Mouse (Mus musculus) stomach, embryonic 15.5 days (tissue): Measurements from ENCODE around the gene Ssx2ip. TPM values are rescaled to one million over a fixed set of nuclear protein-coding genes. Genes with fewer than 3 reads are reported as not detected.
"Not testable (repeated sequence)": the region's sequence is repeated elsewhere in the genome, so short reads cannot be mapped to it uniquely, and the experiment has no call there.

Experiments used
- ATAC-seq: fragments of 200-750 bp; cut with Nextera tagmentation; 2 replicates; pipeline ENCODE4 v1.8.0; 2017; ENCODE audit warnings: low read depth, moderate number of reproducible peaks, moderate TSS enrichment; ENCODE audit not compliant: insufficient read depth, low FRiP score
- H3K27ac ChIP-seq: fragments of 300-500 bp; sonication (generic); 2 replicates; pipeline ENCODE4 v1.5.1; 2015; ENCODE audit warnings: mild to moderate bottlenecking, inconsistent platforms
- H3K27me3 ChIP-seq: fragments of 300-500 bp; sonication (generic); replicated peaks from 2 replicates; pipeline ENCODE4 v1.6.1; 2015; ENCODE audit warnings: inconsistent platforms
- H3K36me3 ChIP-seq: fragments of 300-500 bp; sonication (generic); 2 replicates; pipeline ENCODE4 v1.6.1; 2015; ENCODE audit warnings: inconsistent platforms
- H3K4me1 ChIP-seq: fragments of 300-500 bp; sonication (generic); 2 replicates; pipeline ENCODE4 v1.6.1; 2015; ENCODE audit warnings: inconsistent platforms
- H3K4me2 ChIP-seq: fragments of 300-500 bp; sonication (generic); 2 replicates; pipeline ENCODE4 v1.6.1; 2015; ENCODE audit warnings: mild to moderate bottlenecking, inconsistent platforms
- H3K4me3 ChIP-seq: fragments of 300-500 bp; sonication (generic); replicated peaks from 2 replicates; pipeline ENCODE4 v1.5.1; 2015; ENCODE audit warnings: inconsistent platforms
- H3K9ac ChIP-seq: fragments of 300-500 bp; sonication (generic); 2 replicates; pipeline ENCODE4 v1.6.1; 2015; ENCODE audit warnings: inconsistent platforms
- H3K9me3 ChIP-seq: fragments of 300-500 bp; sonication (generic); 2 replicates; pipeline ENCODE4 v1.6.1; 2016; ENCODE audit warnings: inconsistent platforms
- WGBS: fragments of 180-500 bp; shearing (Covaris S2); methylation state at CpG from one replicate; pipeline ENCODE4 v1.1.7; 2015; 5-methylcytosine and 5-hydroxymethylcytosine counted together
- polyA plus RNA-seq: library from polyadenylated mRNA; unstranded; fragments of >200 nt; fragmentation: Nextera tagmentation; extraction: Ambion mirVana; gene quantifications from 2 replicates; pipeline ENCODE4 v1.2.1, GENCODE M21; 2015

The Ssx2ip gene
- polyA plus RNA-seq, 1 experiment from 2014 or later, result 35.9 TPM

GRCm38 (mm10) chr3:146421787-146422186 lies 17.3 kb downstream of the Ssx2ip start:
- no peak overlapping the region for H3K9ac ChIP-seq
- H3K27ac ChIP-seq, result no peak overlapping the region
- H3K9me3 ChIP-seq, result no peaks in the 10 kb centered on the region
- H3K4me3 ChIP-seq, result no peak overlapping the region
- H3K27me3 ChIP-seq, result no peaks in the 10 kb centered on the region
- no peaks in the 10 kb centered on the region for H3K4me1 ChIP-seq
- ATAC-seq, result no peak
- H3K36me3 ChIP-seq, result peaks cover 29% of the 10 kb centered on the region
- H3K4me2 ChIP-seq, result no peak overlapping the region
- WGBS, result 36% methylated on average over 8 of the region's 8 CpGs

- Histone ChIP-seq H3K9me3 (no peaks in the 10 kb centered on the region), H3K4me1 (no peaks in the 10 kb centered on the region), H3K27me3 (no peaks in the 10 kb centered on the region), H3K9ac (no peak overlapping the region), H3K4me3 (no peak overlapping the region), H3K4me2 (no peak overlapping the region), H3K36me3 (peaks cover 31% of the 10 kb centered on the region), H3K27ac (no peak overlapping the region)
- no peak for ATAC-seq
- 86% methylated on average over 7 of the region's 7 CpGs for WGBS
Measured at GRCm38 (mm10) chr3:146423710-146424109, 19.3 kb downstream of the Ssx2ip start.

DNA sequence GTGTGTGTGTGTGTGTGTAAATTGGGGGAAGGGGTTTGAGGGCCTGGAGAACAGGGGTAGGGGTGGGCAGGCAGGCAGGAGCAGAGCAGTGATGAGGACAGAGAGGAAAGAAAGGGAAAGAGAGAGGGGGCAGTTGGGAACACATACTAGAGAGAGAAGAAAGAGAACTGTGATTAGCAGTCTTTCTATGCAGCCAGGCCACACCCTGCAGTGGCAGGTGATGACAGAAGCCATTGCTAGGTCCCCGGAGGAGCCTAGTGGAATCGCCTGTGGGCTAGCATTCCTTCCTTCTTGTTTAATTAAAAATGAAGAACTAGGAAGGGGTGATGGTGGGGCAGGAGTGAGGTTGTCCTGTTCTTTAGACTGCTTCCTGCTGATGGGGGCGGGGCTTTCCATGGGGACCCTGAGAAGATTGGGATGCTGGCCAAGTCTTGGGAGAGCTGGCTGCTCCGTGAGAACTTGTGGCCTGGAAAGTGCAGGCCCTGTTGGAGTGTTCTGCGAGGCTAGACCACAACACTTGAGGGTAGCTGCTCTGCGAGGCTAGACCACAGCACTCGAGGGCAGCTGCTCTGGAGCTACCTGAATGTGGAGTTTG lies 20.0 kb downstream of the Ssx2ip start:
- 68% methylated on average over 7 of the region's 7 CpGs for WGBS
- Histone ChIP-seq H3K4me3 (no peak overlapping the region), H3K9ac (no peak overlapping the region), H3K4me2 (no peak overlapping the region), H3K4me1 (no peaks in the 10 kb centered on the region), H3K9me3 (no peaks in the 10 kb centered on the region), H3K36me3 (peaks cover 26% of the 10 kb centered on the region), H3K27me3 (no peaks in the 10 kb centered on the region), H3K27ac (no peak overlapping the region)
- no peak for ATAC-seq

- H3K4me1 ChIP-seq, result no peaks in the 10 kb centered on the region
- H3K36me3 ChIP-seq, result peaks cover 26% of the 10 kb centered on the region
- H3K4me3 ChIP-seq, result no peak overlapping the region
- no peak overlapping the region for H3K27ac ChIP-seq
- no peak for ATAC-seq
- 75% methylated on average over 7 of the region's 7 CpGs for WGBS
- no peak overlapping the region for H3K4me2 ChIP-seq
- H3K9me3 ChIP-seq, result no peaks in the 10 kb centered on the region
- H3K9ac ChIP-seq, result no peak overlapping the region
- H3K27me3 ChIP-seq, result no peaks in the 10 kb centered on the region
Measured at GRCm38 (mm10) chr3:146425902-146426301, 21.5 kb downstream of the Ssx2ip start.

DNA sequence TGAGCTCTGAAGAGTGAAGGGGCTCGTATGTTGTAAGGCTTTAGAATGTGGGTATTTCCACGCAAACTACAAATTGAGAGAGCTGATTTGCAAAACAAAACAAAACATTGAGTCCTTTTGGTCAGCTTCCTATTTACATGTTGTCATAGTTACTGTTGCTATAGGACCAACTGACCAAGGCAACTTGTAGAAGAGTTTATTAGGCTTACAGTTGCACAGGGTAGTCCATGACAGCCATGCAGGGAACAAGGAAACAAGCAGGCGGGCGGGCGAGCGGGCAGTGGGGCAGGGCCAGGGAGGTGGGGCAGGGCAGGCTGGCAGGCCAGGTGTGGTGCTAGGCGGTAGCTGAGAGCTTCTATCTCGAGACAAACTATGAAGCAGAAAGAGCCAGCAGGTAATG lies 22.0 kb downstream of the Ssx2ip start:
- Histone ChIP-seq H3K9ac (no peak overlapping the region), H3K4me1 (no peaks in the 10 kb centered on the region), H3K36me3 (peaks cover 28% of the 10 kb centered on the region), H3K9me3 (no peaks in the 10 kb centered on the region), H3K4me3 (no peak overlapping the region), H3K27ac (no peak overlapping the region), H3K27me3 (no peaks in the 10 kb centered on the region), H3K4me2 (no peak overlapping the region)
- no peak for ATAC-seq
- 88% methylated on average over 8 of the region's 8 CpGs for WGBS

GRCm38 (mm10) chr3:146433063-146433462 lies 28.6 kb downstream of the Ssx2ip start:
- H3K27ac ChIP-seq, H3K9me3 ChIP-seq, ATAC-seq, H3K27me3 ChIP-seq, H3K4me2 ChIP-seq, H3K4me3 ChIP-seq, H3K4me1 ChIP-seq, H3K9ac ChIP-seq: not testable (repeated sequence)
- WGBS, result 91% methylated on average over 11 of the region's 11 CpGs
- H3K36me3 ChIP-seq, result peaks cover 28% of the 10 kb centered on the region; the same call in 1 of the 2 replicates

DNA sequence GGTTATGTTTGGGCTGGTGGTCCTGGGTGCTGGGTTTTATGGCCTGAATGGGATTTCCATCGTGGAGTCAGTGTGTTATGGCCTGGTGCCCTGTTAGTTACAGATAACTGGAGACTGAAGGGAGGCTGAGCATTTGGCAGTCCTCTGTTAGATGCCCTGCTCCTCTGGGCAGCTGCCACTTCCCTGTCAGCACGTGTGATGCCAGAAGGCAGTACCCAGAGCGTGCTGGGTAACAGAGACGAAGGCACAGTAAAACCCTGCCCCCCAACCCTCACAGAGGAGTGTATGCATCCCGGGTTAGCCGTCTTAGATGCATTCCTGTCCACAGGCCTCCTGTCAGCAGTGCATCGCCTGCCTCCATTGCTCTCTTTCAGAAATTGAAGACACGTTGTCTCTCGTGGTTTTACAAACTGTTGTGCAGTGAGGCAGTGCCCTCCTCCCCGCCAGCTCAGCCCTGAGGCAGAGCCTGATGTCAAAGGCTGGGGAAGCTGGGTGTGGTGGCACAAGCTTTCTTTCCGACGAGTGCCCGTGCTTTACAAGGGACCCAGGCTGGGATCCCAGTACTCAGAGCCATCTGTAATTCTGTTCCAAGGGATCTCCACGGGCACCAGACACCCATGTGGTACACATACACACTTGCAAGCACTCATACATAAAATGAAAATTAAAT lies 29.4 kb downstream of the Ssx2ip start:
- H3K36me3 ChIP-seq, result peaks cover 21% of the 10 kb centered on the region; the same call in 1 of the 2 replicates
- H3K9ac ChIP-seq, result no peak overlapping the region

GRCm38 (mm10) chr3:146434686-146435085 lies 30.2 kb downstream of the Ssx2ip start:
- Histone ChIP-seq H3K4me1 (no peaks in the 10 kb centered on the region), H3K27me3 (no peaks in the 10 kb centered on the region), H3K27ac (no peak overlapping the region), H3K9me3 (no peaks in the 10 kb centered on the region), H3K4me2 (no peak overlapping the region), H3K36me3 (peaks cover 21% of the 10 kb centered on the region; the same call in 1 of the 2 replicates), H3K9ac (no peak overlapping the region), H3K4me3 (no peak overlapping the region)
- no peak for ATAC-seq
- WGBS, result 90% methylated on average over 8 of the region's 8 CpGs

More for the DNA sequence above, 29.4 kb downstream of the Ssx2ip start:
- Histone ChIP-seq H3K9me3 (no peaks in the 10 kb centered on the region), H3K4me3 (no peak overlapping the region), H3K27me3 (no peaks in the 10 kb centered on the region), H3K4me2 (no peak overlapping the region), H3K4me1 (no peaks in the 10 kb centered on the region), H3K27ac (no peak overlapping the region)
- ATAC-seq, result no peak
- WGBS, result 86% methylated on average over 14 of the region's 14 CpGs

GRCm38 (mm10) chr3:146435533-146435932 lies 31.1 kb downstream of the Ssx2ip start:
- Histone ChIP-seq H3K27ac (no peak overlapping the region), H3K4me1 (no peaks in the 10 kb centered on the region), H3K36me3 (peaks cover 21% of the 10 kb centered on the region; the same call in 1 of the 2 replicates), H3K27me3 (no peaks in the 10 kb centered on the region), H3K4me3 (no peak overlapping the region), H3K9me3 (no peaks in the 10 kb centered on the region), H3K9ac (no peak overlapping the region), H3K4me2 (no peak overlapping the region)
- ATAC-seq, result no peak
- WGBS, result 91% methylated on average over 11 of the region's 11 CpGs

DNA sequence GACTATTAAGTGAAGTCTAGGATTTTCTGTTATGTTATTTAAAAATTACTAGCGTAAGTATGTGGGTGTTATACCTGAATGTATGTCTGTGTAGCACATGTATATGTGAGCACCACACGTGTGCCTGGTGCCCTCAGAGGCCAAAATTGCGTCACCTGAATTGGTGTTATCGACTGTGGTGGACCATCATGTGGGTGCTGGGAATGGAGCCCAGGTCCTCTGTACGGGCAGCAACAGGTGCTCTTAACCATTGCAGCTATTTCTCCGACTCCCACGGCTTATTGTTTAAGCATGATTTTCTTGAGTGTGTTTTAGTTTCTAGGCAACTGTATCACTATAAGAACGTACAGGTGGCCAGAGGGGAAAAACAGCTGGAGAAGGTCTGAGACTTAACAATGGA lies 31.7 kb downstream of the Ssx2ip start:
- ATAC-seq, result no peak

DNA sequence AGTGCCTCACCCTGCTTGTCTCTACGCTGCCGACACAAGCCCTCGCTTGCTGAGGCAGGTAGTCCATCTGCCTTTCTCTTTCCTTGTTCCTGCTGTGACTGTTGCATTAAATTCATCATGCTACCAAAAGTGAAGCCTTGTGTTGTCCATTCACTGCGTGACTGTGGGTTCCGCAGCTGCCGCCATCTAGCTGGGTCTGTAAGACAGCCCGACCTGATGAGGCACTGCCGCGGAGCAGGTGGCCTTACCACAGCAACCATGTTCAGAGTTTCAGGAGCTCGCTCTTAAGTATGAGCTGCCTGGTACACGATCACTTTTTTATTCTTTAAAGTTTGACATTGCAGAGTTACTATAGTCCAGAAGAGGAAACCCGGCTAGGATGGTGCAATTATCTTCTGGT lies 35.6 kb downstream of the Ssx2ip start:
- no peak overlapping the region for H3K27ac ChIP-seq

More for the DNA sequence above, 31.7 kb downstream of the Ssx2ip start:
- Histone ChIP-seq H3K4me1 (no peaks in the 10 kb centered on the region), H3K9ac (no peak overlapping the region), H3K27me3 (no peaks in the 10 kb centered on the region), H3K4me3 (no peak overlapping the region), H3K36me3 (peaks cover 21% of the 10 kb centered on the region; the same call in 1 of the 2 replicates), H3K9me3 (no peaks in the 10 kb centered on the region), H3K27ac (no peak overlapping the region), H3K4me2 (no peak overlapping the region)
- 87% methylated on average over 8 of the region's 8 CpGs for WGBS

GRCm38 (mm10) chr3:146440422-146440821 lies 36.0 kb downstream of the Ssx2ip start:
- no peak overlapping the region for H3K4me2 ChIP-seq
- H3K27ac ChIP-seq, result no peak overlapping the region
- no peaks in the 10 kb centered on the region for H3K9me3 ChIP-seq
- 87% methylated on average over 7 of the region's 7 CpGs for WGBS
- no peak overlapping the region for H3K9ac ChIP-seq
- H3K4me3 ChIP-seq, result no peak overlapping the region
- H3K27me3 ChIP-seq, result no peaks in the 10 kb centered on the region
- peaks cover 10% of the 10 kb centered on the region; the same call in 1 of the 2 replicates for H3K36me3 ChIP-seq
- ATAC-seq, result no peak
- H3K4me1 ChIP-seq, result no peaks in the 10 kb centered on the region

More for the DNA sequence above, 35.6 kb downstream of the Ssx2ip start:
- Histone ChIP-seq H3K9ac (no peak overlapping the region), H3K4me2 (no peak overlapping the region), H3K27me3 (no peaks in the 10 kb centered on the region), H3K36me3 (peaks cover 10% of the 10 kb centered on the region; the same call in 1 of the 2 replicates), H3K9me3 (no peaks in the 10 kb centered on the region), H3K4me1 (no peaks in the 10 kb centered on the region), H3K4me3 (no peak overlapping the region)
- WGBS, result 88% methylated on average over 12 of the region's 12 CpGs
- ATAC-seq, result no peak
